Mouse (Mus musculus): Measurements from ENCODE around the gene Wbp1. TPM values are rescaled to one million over a fixed set of nuclear protein-coding genes. Genes with fewer than 3 reads are reported as not detected.

Gene Wbp1
- total and polyA plus RNA-seq, 2 experiments from 2014 or later, result 101 to 209 TPM

DNA sequence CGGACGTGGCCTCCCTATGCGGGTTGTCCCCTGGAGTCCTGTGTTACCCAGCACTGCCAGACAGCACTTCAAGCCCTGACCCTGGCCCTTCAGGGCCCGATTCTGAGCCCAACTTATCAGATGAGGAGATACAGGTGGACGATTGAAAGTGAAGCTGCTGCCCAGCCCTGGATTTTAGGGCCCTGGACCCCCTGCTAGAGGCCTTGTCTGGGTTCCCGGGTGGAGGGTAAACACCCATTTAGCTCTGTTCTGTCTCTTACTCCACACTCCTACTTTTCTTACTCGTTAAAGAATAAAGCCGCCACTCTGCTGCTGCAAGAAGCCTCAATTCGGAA is 33.5 kb downstream of the Wbp1 start:
- TF ChIP-seq CTCF (IDR thresholded peaks at IDR 0.05; ENCODE audit: low read depth), result no peak
- DNase-seq (ENCODE audit: low spot score), result no peak
- Histone ChIP-seq H3K27me3 (ENCODE audit: insufficient read depth, low read length) (peaks cover 61% of the 10 kb centered on the region), H3K9ac (replicated peaks; ENCODE audit: low read length) (no peak overlapping the region), H3K4me2 (ENCODE audit: low read depth, low read length) (peak overlapping the region; percentile 37), H3K27ac (no peak overlapping the region), H3K4me1 (ENCODE audit: insufficient read depth, low read length) (no peaks in the 10 kb centered on the region), H3K36me3 (ENCODE audit: insufficient read depth, low read length) (no peaks in the 10 kb centered on the region), H3K9me3 (ENCODE audit: low read length) (no peaks in the 10 kb centered on the region), H3K4me3 (ENCODE audit: low read length) (peak overlapping the region; percentile 20; the same call in 1 of the 2 replicates)
- ATAC-seq, result no peak
- whole genome bisulfite sequencing, result 9% methylated on average over 9 of the region's 9 CpGs

DNA sequence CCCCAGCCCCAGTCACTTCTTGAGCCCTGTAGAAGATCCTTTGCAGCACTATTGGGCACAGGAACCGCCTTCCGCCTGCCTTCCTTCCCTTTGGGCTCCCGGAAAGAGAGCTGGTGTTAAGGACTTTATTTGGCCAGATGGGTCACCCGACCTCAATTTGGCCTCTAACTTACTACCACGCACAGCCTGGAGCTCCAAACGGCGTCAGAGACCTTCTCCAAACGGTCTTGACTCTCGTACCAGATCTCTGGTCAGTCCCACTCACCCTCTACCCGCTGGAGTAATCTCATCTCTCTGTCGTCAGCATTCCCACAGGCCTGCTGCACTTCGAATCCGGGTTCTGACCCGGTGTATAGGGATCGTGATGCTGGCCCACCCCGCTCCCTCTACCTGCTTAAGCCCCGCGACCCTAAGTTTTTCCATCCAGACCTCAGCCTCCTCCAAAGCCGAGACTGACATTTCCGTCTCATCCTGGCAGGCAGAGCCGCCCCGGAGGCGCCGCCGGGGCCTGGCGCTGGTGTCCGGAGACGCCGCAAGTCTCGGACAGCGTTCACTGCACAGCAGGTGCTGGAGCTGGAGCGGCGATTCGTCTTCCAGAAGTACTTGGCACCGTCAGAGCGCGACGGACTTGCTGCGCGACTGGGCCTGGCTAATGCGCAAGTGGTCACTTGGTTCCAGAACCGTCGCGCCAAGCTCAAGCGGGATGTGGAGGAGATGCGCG is 34.0 kb downstream of the Wbp1 start:
- H3K4me1 ChIP-seq (ENCODE audit: insufficient read depth, low read length), result no peaks in the 10 kb centered on the region
- no peak overlapping the region for H3K27ac ChIP-seq
- no peak for DNase-seq (ENCODE audit: low spot score)
- no peak for TF ChIP-seq CTCF (IDR thresholded peaks at IDR 0.05; ENCODE audit: low read depth)
- no peaks in the 10 kb centered on the region for H3K9me3 ChIP-seq (ENCODE audit: low read length)
- H3K9ac ChIP-seq (replicated peaks; ENCODE audit: low read length), result no peak overlapping the region
- WGBS, result 1% methylated on average over 47 of the region's 47 CpGs
- H3K27me3 ChIP-seq (ENCODE audit: insufficient read depth, low read length), result peaks cover 61% of the 10 kb centered on the region
- peak overlapping the region; percentile 37 for H3K4me2 ChIP-seq (ENCODE audit: low read depth, low read length)
- no peak for ATAC-seq
- H3K36me3 ChIP-seq (ENCODE audit: insufficient read depth, low read length), result 0 out of 2 replicates have a peak, but pooled peaks cover 3% of the 10 kb centered on the region
- peak overlapping the region; percentile 20; the same call in 1 of the 2 replicates for H3K4me3 ChIP-seq (ENCODE audit: low read length)

GRCm38 (mm10) chr6:83086121-83087035 is 35.0 kb downstream of the Wbp1 start, which contains the start of gene Lbx2:
Gene Lbx2 (plus strand): TSS chr6:83086367.
- no peak for ATAC-seq
- Histone ChIP-seq H3K27ac (no peak within 1 kb of the TSS), H3K36me3 (ENCODE audit: insufficient read depth, low read length) (0 out of 2 replicates have a peak, but pooled peaks cover 4% of the 10 kb centered on the region), H3K4me1 (ENCODE audit: insufficient read depth, low read length) (no peaks in the 10 kb centered on the region), H3K4me3 (ENCODE audit: low read length) (no peak within 1 kb of the TSS), H3K9ac (replicated peaks; ENCODE audit: low read length) (no peak within 1 kb of the TSS), H3K4me2 (ENCODE audit: low read depth, low read length) (peak within 1 kb of the TSS; percentile 37; the same call in 1 of the 2 replicates), H3K27me3 (ENCODE audit: insufficient read depth, low read length) (peaks cover 61% of the 10 kb centered on the region), H3K9me3 (ENCODE audit: low read length) (no peaks in the 10 kb centered on the region)
- no peak for TF ChIP-seq CTCF (IDR thresholded peaks at IDR 0.05; ENCODE audit: low read depth)
- DNase-seq (ENCODE audit: low spot score), result no peak
- WGBS, result 2% methylated on average over 41 of the region's 42 CpGs

DNA sequence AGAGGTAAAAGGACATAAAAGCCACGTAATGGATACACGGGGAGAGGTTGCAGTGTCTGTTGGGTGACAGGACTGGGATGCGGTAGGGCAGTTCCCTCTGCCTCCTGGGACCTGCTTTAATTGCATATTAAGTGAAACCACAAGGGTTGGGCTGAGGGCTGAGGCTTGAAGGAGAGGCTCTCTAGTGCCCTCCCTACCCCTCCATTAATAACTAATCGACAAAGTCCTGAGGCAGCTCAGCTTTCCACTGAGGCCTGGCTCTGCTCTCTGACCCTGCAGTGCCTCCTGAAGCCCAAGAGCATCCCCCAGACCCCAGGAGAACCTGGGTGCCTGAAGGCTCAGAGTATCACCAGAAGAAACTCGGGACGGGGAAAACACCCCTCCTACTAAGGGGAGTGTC is 36.9 kb downstream of the Wbp1 start:
- H3K4me1 ChIP-seq (ENCODE audit: insufficient read depth, low read length), result no peaks in the 10 kb centered on the region
- no peaks in the 10 kb centered on the region for H3K9me3 ChIP-seq (ENCODE audit: low read length)
- no peak overlapping the region for H3K27ac ChIP-seq
- no peak overlapping the region for H3K4me2 ChIP-seq (ENCODE audit: low read depth, low read length)
- ATAC-seq, result no peak
- no peak for DNase-seq (ENCODE audit: low spot score)
- peaks cover 55% of the 10 kb centered on the region for H3K27me3 ChIP-seq (ENCODE audit: insufficient read depth, low read length)
- H3K4me3 ChIP-seq (ENCODE audit: low read length), result no peak overlapping the region
- no peak overlapping the region for H3K9ac ChIP-seq (replicated peaks; ENCODE audit: low read length)
- WGBS, result 5% methylated on average over 6 of the region's 6 CpGs
- H3K36me3 ChIP-seq (ENCODE audit: insufficient read depth, low read length), result 0 out of 2 replicates have a peak, but pooled peaks cover 4% of the 10 kb centered on the region
- TF ChIP-seq CTCF (IDR thresholded peaks at IDR 0.05; ENCODE audit: low read depth), result no peak

DNA sequence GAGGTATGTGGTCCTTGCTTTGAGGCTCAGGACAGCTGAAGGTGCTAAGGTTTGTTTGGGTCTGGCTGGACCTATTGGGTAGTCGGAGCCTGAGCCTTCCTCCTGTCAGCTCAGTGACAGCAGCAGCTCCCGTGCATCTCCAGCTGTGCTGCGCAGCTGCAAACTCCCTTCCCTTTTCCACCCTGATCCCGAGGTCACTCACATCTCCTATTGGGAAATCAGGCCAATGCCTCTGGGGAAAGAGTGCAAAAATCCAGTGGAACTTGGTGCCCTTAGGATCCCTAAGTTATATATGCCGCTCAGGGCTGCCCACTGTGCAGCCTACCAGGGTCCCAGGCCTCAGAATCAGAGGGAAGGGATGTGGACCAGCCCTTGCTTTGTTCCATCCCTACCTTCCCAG is 37.9 kb downstream of the Wbp1 start:
- ATAC-seq (no peak), DNase-seq (ENCODE audit: low spot score) (no peak)
- H3K27ac ChIP-seq, result no peak overlapping the region
- no peak overlapping the region for H3K4me3 ChIP-seq (ENCODE audit: low read length)
- no peaks in the 10 kb centered on the region for H3K4me1 ChIP-seq (ENCODE audit: insufficient read depth, low read length)
- H3K9me3 ChIP-seq (ENCODE audit: low read length), result no peaks in the 10 kb centered on the region
- 6% methylated on average over 5 of the region's 5 CpGs for WGBS
- no peak overlapping the region for H3K4me2 ChIP-seq (ENCODE audit: low read depth, low read length)
- peaks cover 47% of the 10 kb centered on the region for H3K27me3 ChIP-seq (ENCODE audit: insufficient read depth, low read length)
- 0 out of 2 replicates have a peak, but pooled peaks cover 4% of the 10 kb centered on the region for H3K36me3 ChIP-seq (ENCODE audit: insufficient read depth, low read length)
- TF ChIP-seq CTCF (IDR thresholded peaks at IDR 0.05; ENCODE audit: low read depth), result no peak
- no peak overlapping the region for H3K9ac ChIP-seq (replicated peaks; ENCODE audit: low read length)

DNA sequence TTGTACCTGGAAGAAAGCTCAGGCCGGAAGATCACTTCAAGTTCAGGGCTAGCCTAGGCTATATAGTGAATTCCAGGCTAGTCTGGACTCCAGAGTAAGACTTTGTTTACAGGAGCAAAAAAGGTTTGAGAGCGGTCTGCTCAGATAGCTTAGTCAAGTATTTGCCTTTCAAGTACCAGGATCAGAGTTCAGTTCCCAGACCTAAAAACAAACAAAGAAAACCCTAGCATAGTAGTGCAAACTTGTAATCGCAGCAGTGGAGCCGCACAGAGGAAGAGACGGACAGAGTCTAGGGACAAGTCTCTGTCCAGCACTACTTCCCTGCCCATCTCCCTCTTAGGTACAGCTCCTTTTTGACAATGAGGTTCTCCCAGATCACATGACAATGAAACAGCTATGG is 41.1 kb downstream of the Wbp1 start:
- Histone ChIP-seq H3K36me3 (ENCODE audit: insufficient read depth, low read length) (0 out of 2 replicates have a peak, but pooled peaks cover 4% of the 10 kb centered on the region), H3K9me3 (ENCODE audit: low read length) (no peaks in the 10 kb centered on the region), H3K27me3 (ENCODE audit: insufficient read depth, low read length) (peaks cover 25% of the 10 kb centered on the region), H3K4me3 (ENCODE audit: low read length) (no peak overlapping the region), H3K4me2 (ENCODE audit: low read depth, low read length) (no peak overlapping the region), H3K9ac (replicated peaks; ENCODE audit: low read length) (no peak overlapping the region), H3K4me1 (ENCODE audit: insufficient read depth, low read length) (no peaks in the 10 kb centered on the region), H3K27ac (no peak overlapping the region)
- no peak for ATAC-seq
- no peak for DNase-seq (ENCODE audit: low spot score)
- TF ChIP-seq CTCF (IDR thresholded peaks at IDR 0.05; ENCODE audit: low read depth), result no peak
- WGBS, result 98% methylated on average over 5 of the region's 5 CpGs

Data from hindbrain, postnatal 0 days (tissue).